Mouse (Mus musculus) cerebellum, postnatal 10 days (tissue): ENCODE measurements around the gene Gm4177.
"Not testable (repeated sequence)": the region's sequence is repeated elsewhere in the genome, so short reads cannot be mapped to it uniquely, and the experiment has no call there.

Experiments used
- DNase-seq, 2 experiments: peaks; one replicate each; pipeline ENCODE4 v3.0.0; 2021; ENCODE audit warnings: mixed read lengths in 2 of 2

The Gm4177 gene

DNA sequence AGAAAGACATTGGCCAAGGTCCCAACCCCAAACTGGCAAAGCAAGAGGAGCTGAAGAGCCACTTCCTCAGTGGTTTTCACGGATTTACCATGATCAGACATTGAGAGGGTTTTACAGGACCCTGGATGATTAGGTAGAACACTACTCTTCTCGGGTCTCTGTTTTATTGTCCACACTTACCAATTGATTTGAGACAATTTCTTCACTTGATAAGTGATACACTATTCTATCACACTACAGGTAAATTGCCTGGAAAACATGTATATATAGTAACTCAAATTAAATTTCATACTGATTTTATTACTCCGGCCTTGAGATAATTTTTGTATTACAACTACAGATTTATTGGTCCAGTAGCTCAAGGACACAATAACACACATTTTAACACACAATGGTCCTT lies at the start of gene Gm4177:
Gm4177 (minus strand) TSS at position 101 of the 400 bp plus-strand sequence.
- DNase-seq, result not testable (repeated sequence)

DNA sequence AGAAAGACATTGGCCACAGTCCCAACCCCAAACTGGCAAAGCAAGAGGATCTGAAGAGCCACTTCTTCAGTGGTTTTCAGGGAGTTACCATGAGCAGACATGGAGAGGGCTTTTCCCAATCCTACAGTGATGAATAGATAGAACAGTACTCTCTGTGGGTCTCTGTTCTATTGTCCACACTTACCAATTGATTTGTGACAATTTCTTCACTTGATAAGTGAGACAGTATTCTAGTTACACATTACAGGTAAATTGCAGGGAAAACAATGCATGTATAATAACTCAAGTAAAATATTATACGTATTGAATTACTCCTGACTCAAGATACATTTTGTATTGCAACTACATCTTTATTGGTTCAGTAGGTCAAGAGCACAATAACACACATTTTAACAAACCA lies 47.6 kb upstream of the Gm4177 start, which contains the start of gene Gm5725:
Gm5725 (minus strand) TSS at position 101 of the 400 bp plus-strand sequence.
- DNase-seq, result not testable (repeated sequence)

DNA sequence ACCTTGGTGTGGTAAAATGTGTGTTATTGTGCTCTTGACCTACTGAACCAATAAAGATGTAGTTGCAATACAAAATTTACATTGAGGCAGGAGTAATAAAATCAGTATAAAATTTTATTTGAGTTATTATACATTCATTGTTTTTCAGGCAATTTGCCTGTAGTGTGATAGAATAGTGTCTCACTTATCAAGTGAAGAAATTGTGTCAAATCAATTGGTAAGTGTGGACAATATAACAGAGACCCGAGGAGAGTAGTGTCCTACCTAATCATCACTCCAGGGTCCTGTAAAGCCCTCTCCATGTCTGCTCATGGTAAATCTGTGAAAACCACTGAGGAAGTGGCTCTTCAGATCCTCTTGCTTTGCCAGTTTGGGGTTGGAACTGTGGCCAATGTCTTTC lies 35.5 kb upstream of the Gm4177 start, which contains the start of gene Vmn1r135:
Vmn1r135 (plus strand) TSS at position 301 of the 400 bp plus-strand sequence.
- DNase-seq, result not testable (repeated sequence)

DNA sequence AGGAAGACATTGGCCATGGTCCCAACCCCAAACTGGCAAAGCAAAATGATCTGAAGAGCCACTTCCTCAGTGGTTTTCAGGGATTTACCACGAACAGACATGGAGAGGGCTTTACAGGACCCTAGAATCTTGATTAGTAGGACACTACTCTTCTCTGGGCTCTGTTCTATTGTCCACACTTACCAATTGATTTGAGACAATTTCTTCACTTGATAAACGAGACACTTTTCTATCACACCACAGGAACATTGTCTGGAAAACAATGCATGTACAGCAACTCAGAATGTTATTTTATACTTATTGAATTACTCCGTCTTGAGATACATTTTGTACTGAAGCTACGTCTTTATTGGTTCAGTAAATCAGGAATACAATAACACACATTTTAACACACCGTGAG lies 35.2 kb downstream of the Gm4177 start, which contains the start of gene Gm4175:
Gm4175 (minus strand) TSS at position 101 of the 400 bp plus-strand sequence.
- DNase-seq, result not testable (repeated sequence)
